Mouse (Mus musculus) liver, embryonic 16.5 days (tissue): ENCODE results near the gene Aldh16a1. TPM values are rescaled to one million over a fixed set of nuclear protein-coding genes. Genes with fewer than 3 reads are reported as not detected.
A peak's percentile ranks its signal among the peaks of the same experiment; 100 is the strongest.

Source experiments
- ATAC-seq: fragments of 200-750 bp; cut with Nextera tagmentation; 2 replicates; pipeline ENCODE4 v1.8.0; 2017; ENCODE audit warnings: low read depth, mild to moderate bottlenecking, moderate number of reproducible peaks, moderate library complexity
- H3K27ac ChIP-seq: fragments of 300-500 bp; sonication (generic); 2 replicates; pipeline ENCODE4 v1.5.1; 2014; ENCODE audit warnings: mild to moderate bottlenecking, low read length
- H3K27me3 ChIP-seq: fragments of 300-500 bp; sonication (generic); 2 replicates; pipeline ENCODE4 v1.6.1; 2014; ENCODE audit warnings: low read depth, low read length, mixed read lengths; ENCODE audit not compliant: control insufficient read depth, insufficient read depth
- H3K36me3 ChIP-seq: fragments of 300-500 bp; sonication (generic); 2 replicates; pipeline ENCODE4 v1.6.1; 2014; ENCODE audit warnings: mild to moderate bottlenecking; ENCODE audit not compliant: control insufficient read depth, insufficient read depth
- H3K4me1 ChIP-seq: fragments of 300-500 bp; sonication (generic); 2 replicates; pipeline ENCODE4 v1.6.1; 2014; ENCODE audit warnings: low read depth, low read length, mixed read lengths; ENCODE audit not compliant: control insufficient read depth
- H3K4me2 ChIP-seq: fragments of 300-500 bp; sonication (generic); 2 replicates; pipeline ENCODE4 v1.6.1; 2014; ENCODE audit warnings: low read depth, low read length, mixed read lengths
- H3K4me3 ChIP-seq: fragments of 300-500 bp; sonication (generic); 2 replicates; pipeline ENCODE4 v1.5.1; 2014; ENCODE audit warnings: low read depth, mild to moderate bottlenecking, low read length
- H3K9ac ChIP-seq: fragments of 300-500 bp; sonication (generic); 2 replicates; pipeline ENCODE4 v1.6.1; 2014; ENCODE audit warnings: low read depth, low read length
- H3K9me3 ChIP-seq: fragments of 300-500 bp; sonication (generic); replicated peaks from 2 replicates; pipeline ENCODE4 v1.6.1; 2016; ENCODE audit warnings: low read length; ENCODE audit not compliant: control insufficient read depth
- WGBS: fragments of 180-500 bp; shearing (Covaris S2); extraction: QIAGEN DNeasy Blood & Tissue Kit; methylation state at CpG from one replicate; pipeline ENCODE4 v1.1.7; 2014; ENCODE audit not compliant: insufficient replicate concordance; 5-methylcytosine and 5-hydroxymethylcytosine counted together
- polyA plus RNA-seq: library from polyadenylated mRNA; unstranded; fragments of >200 nt; fragmentation: Nextera tagmentation; extraction: Ambion mirVana; gene quantifications from 2 replicates; pipeline ENCODE4 v1.2.1, GENCODE M21; 2015

The Aldh16a1 gene
- polyA plus RNA-seq, 1 experiment from 2014 or later = 30.0 TPM

- H3K4me2 ChIP-seq = peak overlapping the region; percentile 68; the same call in 1 of the 2 replicates
- no peaks in the 10 kb centered on the region for H3K36me3 ChIP-seq
- H3K4me3 ChIP-seq = no peak overlapping the region
- peaks cover 59% of the 10 kb centered on the region for H3K27me3 ChIP-seq
- no peaks in the 10 kb centered on the region for H3K9me3 ChIP-seq
- 51% methylated on average over 9 of the region's 9 CpGs for WGBS
- H3K4me1 ChIP-seq = peaks cover 14% of the 10 kb centered on the region
- H3K27ac ChIP-seq = no peak overlapping the region
- no peak for ATAC-seq
- H3K9ac ChIP-seq = no peak overlapping the region
These were observed 8.7 kb upstream of the Aldh16a1 start for GRCm38 (mm10) chr7:45162996-45163615.

- Histone ChIP-seq H3K4me1 (peaks cover 14% of the 10 kb centered on the region), H3K36me3 (no peaks in the 10 kb centered on the region), H3K27me3 (peaks cover 54% of the 10 kb centered on the region), H3K4me3 (no peak overlapping the region), H3K9me3 (no peaks in the 10 kb centered on the region), H3K9ac (no peak overlapping the region), H3K27ac (no peak overlapping the region), H3K4me2 (peak overlapping the region; percentile 69)
- WGBS = 24% methylated on average over 6 of the region's 6 CpGs
- no peak for ATAC-seq
These were observed 8.2 kb upstream of the Aldh16a1 start for GRCm38 (mm10) chr7:45162551-45162950.

GRCm38 (mm10) chr7:45161612-45162473, 7.5 kb upstream of the Aldh16a1 start:
- peaks cover 47% of the 10 kb centered on the region for H3K27me3 ChIP-seq
- peak; percentile 74 for ATAC-seq
- no peaks in the 10 kb centered on the region for H3K36me3 ChIP-seq
- WGBS = 4% methylated on average over 35 of the region's 35 CpGs
- H3K4me1 ChIP-seq = peaks cover 14% of the 10 kb centered on the region
- no peaks in the 10 kb centered on the region for H3K9me3 ChIP-seq
- H3K4me2 ChIP-seq = peak overlapping the region; percentile 69
- peak overlapping the region; percentile 4; the same call in 1 of the 2 replicates for H3K9ac ChIP-seq
- peak overlapping the region; percentile 50 for H3K4me3 ChIP-seq
- H3K27ac ChIP-seq = no peak overlapping the region

- Histone ChIP-seq H3K4me2 (no peak overlapping the region), H3K9me3 (no peaks in the 10 kb centered on the region), H3K9ac (no peak overlapping the region), H3K4me3 (no peak overlapping the region), H3K27ac (no peak overlapping the region), H3K4me1 (peaks cover 14% of the 10 kb centered on the region), H3K27me3 (peaks cover 37% of the 10 kb centered on the region), H3K36me3 (no peaks in the 10 kb centered on the region)
- WGBS = 74% methylated on average over 3 of the region's 3 CpGs
- ATAC-seq = no peak
These were observed 6.5 kb upstream of the Aldh16a1 start for GRCm38 (mm10) chr7:45160866-45161265.

- H3K27me3 ChIP-seq = peaks cover 32% of the 10 kb centered on the region
- H3K9me3 ChIP-seq = no peaks in the 10 kb centered on the region
- H3K9ac ChIP-seq = no peak overlapping the region
- H3K4me3 ChIP-seq = no peak overlapping the region
- H3K27ac ChIP-seq = no peak overlapping the region
- WGBS = 76% methylated on average over 6 of the region's 6 CpGs
- H3K4me2 ChIP-seq = no peak overlapping the region
- H3K4me1 ChIP-seq = peaks cover 14% of the 10 kb centered on the region
- ATAC-seq = no peak
- no peaks in the 10 kb centered on the region for H3K36me3 ChIP-seq
These were observed 6.0 kb upstream of the Aldh16a1 start for GRCm38 (mm10) chr7:45160316-45160800.

- ATAC-seq = no peak
- Histone ChIP-seq H3K4me2 (no peak overlapping the region), H3K9me3 (no peaks in the 10 kb centered on the region), H3K36me3 (no peaks in the 10 kb centered on the region), H3K27ac (no peak overlapping the region), H3K27me3 (peaks cover 18% of the 10 kb centered on the region), H3K4me1 (peaks cover 20% of the 10 kb centered on the region), H3K4me3 (no peak overlapping the region), H3K9ac (no peak overlapping the region)
- 81% methylated on average over 6 of the region's 6 CpGs for WGBS
These were observed 4.6 kb upstream of the Aldh16a1 start for GRCm38 (mm10) chr7:45158991-45159390.

- H3K4me3 ChIP-seq = no peak overlapping the region
- H3K4me1 ChIP-seq = peaks cover 15% of the 10 kb centered on the region
- H3K27ac ChIP-seq = no peak overlapping the region
- no peaks in the 10 kb centered on the region for H3K36me3 ChIP-seq
- no peak overlapping the region for H3K4me2 ChIP-seq
- 81% methylated on average over 14 of the region's 14 CpGs for WGBS
- no peak for ATAC-seq
- no peak overlapping the region for H3K9ac ChIP-seq
- peaks cover 3% of the 10 kb centered on the region; the same call in 1 of the 2 replicates for H3K27me3 ChIP-seq
- H3K9me3 ChIP-seq = no peaks in the 10 kb centered on the region
These were observed 3.1 kb upstream of the Aldh16a1 start for GRCm38 (mm10) chr7:45157459-45157858.

GRCm38 (mm10) chr7:45156206-45156605, 1.8 kb upstream of the Aldh16a1 start:
- no peaks in the 10 kb centered on the region for H3K27me3 ChIP-seq
- H3K4me2 ChIP-seq = no peak overlapping the region
- no peak for ATAC-seq
- H3K36me3 ChIP-seq = no peaks in the 10 kb centered on the region
- no peak overlapping the region for H3K27ac ChIP-seq
- H3K4me3 ChIP-seq = no peak overlapping the region
- WGBS = 82% methylated on average over 15 of the region's 15 CpGs
- no peaks in the 10 kb centered on the region for H3K9me3 ChIP-seq
- H3K4me1 ChIP-seq = peaks cover 6% of the 10 kb centered on the region
- no peak overlapping the region for H3K9ac ChIP-seq

GRCm38 (mm10) chr7:45155590-45155989, 1.2 kb upstream of the Aldh16a1 start:
- ATAC-seq = no peak
- no peak overlapping the region for H3K27ac ChIP-seq

More at GRCm38 (mm10) chr7:45155590-45155989, 1.2 kb upstream of the Aldh16a1 start:
- Histone ChIP-seq H3K9ac (no peak overlapping the region), H3K36me3 (no peaks in the 10 kb centered on the region), H3K4me2 (no peak overlapping the region), H3K4me3 (no peak overlapping the region), H3K27me3 (no peaks in the 10 kb centered on the region), H3K4me1 (peaks cover 6% of the 10 kb centered on the region), H3K9me3 (no peaks in the 10 kb centered on the region)
- 76% methylated on average over 9 of the region's 9 CpGs for WGBS
